Mouse (Mus musculus) monocyte, adult 5-6 weeks (primary cell): Measurements from ENCODE around the gene Hdhd5. TPM values are rescaled to one million over a fixed set of nuclear protein-coding genes. Genes with fewer than 3 reads are reported as not detected.

Experiments used
- ATAC-seq: fragments of 153-309, 156-312 bp; replicated peaks from 2 replicates; pipeline ENCODE4 v1.8.0; 2017; ENCODE audit warnings: mild to moderate bottlenecking; ENCODE audit not compliant: low TSS enrichment, insufficient number of reproducible peaks, severe bottlenecking, poor library complexity, low FRiP score
- total RNA-seq: library from RNA; stranded (forward); fragments of 200-1000, 200-491, 200-594 nt; gene quantifications from 3 replicates; pipeline ENCODE4 v1.2.3, GENCODE M21; 2017

Gene Hdhd5
- 31.1 to 77.0 TPM (median 45.3 TPM) in 3 replicates for total RNA-seq

- peak; percentile 94 for ATAC-seq
Observed at GRCm38 (mm10) chr6:120531020-120531965, at the start of gene Hdhd5. Gene Hdhd5 (minus strand): TSS chr6:120531319.

- ATAC-seq = no peak
Observed at GRCm38 (mm10) chr6:120580713-120581015, 49.5 kb upstream of the Hdhd5 start.

DNA sequence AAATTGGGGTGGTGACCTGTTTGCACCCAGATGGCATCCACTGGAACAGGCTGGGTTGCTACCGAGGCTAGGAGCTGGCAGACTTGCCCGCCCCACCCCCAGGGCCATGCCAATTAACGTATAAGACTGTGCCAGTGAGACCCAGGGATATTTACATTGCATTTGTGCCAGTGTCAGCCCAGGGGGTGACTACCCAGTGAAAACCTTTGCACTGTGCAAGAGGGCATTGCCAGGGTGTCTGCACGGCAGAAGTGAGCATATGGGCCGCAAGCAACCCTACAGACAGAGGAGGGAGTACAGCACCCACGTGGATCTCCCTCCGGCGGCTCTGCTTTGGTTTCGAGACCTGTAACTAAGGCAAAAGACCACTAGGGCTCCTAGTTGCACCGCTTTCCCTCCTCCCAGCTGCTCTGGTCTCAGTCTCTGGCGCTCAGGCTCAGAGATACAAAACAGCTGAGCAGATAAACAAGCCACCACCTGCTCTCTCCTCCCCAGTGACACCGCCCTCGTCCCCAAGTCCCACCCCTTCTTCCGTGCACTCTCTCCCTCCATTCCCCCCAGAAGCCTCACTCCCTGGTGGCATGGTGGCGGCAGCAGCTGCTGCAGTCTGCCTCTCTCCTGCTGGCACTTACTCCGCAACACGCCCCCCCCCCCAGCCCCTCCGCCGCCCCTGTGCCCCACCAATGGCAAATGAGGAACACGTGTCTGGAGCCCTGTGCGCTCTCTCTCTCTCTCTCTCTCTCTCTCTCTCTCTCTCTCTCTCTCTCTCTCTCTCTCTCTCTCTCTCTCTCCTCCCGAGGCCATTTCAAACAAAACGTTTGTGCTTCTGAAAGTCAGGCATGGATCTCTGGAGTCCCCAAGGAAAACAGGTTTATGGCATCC lies 49.0 kb upstream of the Hdhd5 start:
- peak; percentile 69 for ATAC-seq

GRCm38 (mm10) chr6:120579110-120579830 lies 48.2 kb upstream of the Hdhd5 start:
- ATAC-seq = peak; percentile 41; the same call in 1 of the 2 replicates

DNA sequence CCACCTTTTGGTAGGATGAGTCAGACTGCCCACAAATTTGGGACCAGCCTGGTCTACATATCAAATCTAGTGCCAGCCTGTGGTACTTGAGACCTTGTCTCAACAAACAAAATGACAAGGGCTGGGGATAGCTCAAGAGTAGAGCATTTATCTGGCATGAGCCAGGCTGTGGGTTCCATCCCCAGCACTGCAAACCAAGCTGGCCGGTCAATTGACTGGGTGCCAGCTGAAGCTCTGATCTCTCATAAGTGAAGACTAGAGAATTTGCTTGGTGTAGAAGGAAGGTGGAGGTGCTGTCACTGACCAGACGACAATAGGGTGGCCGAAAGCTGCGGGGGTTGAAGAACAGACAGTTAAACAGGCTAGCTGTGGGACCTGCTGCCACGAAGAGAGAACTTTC lies 47.4 kb upstream of the Hdhd5 start:
- ATAC-seq = no peak

DNA sequence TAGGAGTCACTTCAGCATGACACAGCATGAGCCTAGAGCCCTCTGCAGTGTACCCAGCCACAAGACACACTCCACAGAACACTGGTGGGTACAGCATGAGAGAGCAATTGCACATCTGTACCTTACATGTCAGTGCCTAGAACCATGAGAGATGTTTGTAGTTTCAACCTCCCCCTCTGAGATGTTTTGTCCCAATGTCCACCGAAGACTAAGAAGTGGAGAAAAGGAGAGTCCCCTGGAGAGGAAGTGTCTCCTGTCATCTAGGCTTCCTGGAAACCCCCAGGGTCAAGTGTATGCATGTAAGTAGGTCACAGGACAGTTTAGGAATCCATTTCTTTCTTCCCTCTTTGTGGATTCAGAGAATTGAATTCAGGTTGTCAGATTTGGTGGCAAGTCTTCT lies 41.3 kb upstream of the Hdhd5 start:
- ATAC-seq = no peak

DNA sequence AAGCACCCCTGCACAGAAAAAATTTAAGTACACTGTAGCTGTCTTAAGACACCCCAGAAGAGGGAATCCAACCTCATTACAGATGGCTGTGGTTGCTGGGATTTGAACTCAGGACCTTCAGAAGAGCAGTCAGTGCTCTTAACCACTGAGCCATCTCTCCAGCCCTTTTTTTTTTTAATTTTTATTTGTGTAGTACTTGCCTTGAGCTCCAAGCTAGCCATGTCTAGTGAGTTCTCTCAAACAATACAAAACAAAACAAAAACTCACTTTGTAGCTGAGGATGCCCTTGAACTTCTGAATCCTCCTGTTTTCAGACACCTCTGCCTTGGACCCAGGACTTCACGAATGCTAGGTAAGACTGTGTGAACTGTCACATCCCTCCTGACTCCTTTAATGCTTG lies 37.1 kb upstream of the Hdhd5 start:
- ATAC-seq = no peak

DNA sequence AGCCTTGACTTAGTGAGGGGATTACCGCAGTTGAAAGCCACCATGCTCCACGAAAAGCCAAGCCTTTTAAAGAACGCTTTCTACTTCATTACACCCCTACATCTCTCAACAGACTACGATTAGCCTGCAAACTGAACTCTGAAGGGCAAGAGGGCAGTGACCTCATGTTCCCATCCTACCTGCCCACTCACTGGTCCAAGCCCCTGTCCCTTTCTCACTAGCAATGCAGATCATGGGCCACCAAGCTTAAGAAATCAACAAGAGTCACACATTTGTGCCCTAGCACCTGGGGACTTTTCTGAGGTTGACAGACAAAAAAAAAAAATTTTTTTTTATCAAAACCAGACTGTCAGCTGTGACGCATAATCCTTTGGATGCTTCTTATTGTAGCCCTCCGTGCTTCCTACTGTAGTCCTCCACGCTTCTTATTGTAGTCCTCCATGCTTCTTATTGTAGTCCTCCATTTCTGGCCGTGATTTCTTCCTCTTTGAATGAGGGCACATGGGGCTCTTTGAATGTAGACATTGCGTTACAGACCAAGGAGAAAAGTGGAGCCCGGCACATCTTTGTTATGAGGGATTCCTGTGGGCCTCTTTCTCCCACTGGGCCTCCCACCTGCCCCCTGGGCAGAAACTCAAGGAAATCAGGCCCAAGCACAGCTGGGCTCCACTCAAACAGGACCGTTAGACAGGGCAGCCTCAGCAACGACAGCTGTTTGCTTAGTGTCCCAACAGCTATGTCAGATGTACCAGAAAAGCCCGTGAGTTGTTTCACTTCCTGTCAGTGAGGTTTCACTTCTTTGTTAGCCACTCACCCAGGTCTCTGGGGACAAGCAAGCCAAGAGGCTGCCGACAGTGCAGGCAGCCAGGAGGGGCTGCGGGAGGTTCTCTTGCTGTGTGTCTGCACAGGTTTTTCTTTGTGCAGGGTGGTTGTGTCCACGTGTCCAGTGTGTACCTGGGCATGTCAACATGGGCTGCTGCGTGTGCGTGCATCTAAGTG lies 36.1 kb upstream of the Hdhd5 start:
- ATAC-seq = peak; percentile 93

- no peak for ATAC-seq
Observed at GRCm38 (mm10) chr6:120556641-120557040, 25.5 kb upstream of the Hdhd5 start.

DNA sequence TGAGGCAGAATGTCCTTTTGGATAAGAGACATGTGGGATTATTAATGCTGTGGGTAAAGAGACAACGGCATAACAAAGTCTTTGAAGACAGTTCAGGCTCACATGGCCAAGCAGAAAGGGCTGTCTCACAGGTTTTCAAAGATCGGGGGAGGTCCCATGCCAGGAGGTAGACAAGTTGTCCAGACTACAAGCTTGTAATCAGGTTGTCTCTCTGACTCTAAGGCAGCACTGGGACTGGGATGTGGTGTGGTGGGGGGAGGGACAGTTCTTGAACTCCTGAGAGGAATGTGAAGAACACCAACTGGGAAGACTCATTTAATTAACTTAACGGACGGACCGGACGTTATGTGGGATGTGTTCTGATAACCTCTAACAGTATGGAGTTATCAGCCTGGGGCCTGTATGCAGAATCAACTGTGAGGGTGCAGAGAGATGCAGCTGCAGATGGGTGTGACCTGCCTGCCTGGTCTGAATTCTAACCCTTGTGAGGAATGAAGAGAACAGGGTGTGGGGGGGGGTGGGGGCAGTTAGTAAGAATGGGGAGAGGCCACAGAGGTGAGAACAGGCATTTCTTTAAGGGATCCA lies 25.0 kb upstream of the Hdhd5 start:
- ATAC-seq = no peak

GRCm38 (mm10) chr6:120555152-120555551 lies 24.0 kb upstream of the Hdhd5 start:
- ATAC-seq = no peak

DNA sequence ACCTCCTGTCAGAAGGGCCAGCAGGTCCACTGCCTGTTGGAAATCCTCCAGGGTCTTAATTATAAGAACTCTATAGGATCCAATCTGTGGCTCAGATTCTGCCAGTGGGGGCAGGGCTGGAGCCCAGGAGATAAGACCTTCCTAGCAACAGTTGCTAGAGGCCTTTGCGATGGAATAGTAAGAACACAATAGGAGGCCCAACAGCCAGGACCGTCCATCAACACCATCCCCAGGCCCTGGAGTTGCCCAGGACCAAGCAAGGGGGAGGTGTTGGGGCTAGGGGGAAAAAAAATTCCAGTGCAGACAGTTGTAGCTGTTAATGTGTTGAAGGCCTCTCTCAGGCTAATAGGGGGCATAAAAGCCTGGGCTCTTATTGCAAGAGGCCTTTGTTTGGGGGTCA lies 19.1 kb upstream of the Hdhd5 start:
- ATAC-seq = no peak

DNA sequence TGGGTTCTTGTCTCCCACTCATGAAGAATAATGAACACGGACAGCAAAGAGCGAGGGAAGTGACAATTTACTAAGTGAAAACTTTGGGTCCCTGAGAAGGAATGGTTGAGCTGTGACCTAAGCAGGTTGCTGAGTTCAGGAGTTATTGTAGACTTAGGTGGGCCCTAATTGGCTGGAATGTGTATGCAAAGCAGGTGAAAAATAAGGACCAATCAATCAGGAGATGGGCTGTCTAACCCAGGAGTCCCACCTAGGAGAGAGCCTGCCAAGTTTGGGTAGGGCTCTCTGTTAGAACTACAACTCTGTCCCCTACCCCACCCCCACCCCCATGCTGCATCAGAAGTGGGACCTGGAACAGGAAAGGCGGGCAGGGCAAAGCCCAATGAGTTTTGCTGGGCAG lies 17.5 kb upstream of the Hdhd5 start:
- no peak for ATAC-seq

GRCm38 (mm10) chr6:120546973-120547372 lies 15.9 kb upstream of the Hdhd5 start:
- no peak for ATAC-seq

GRCm38 (mm10) chr6:120546292-120546691 lies 15.2 kb upstream of the Hdhd5 start:
- no peak for ATAC-seq

GRCm38 (mm10) chr6:120542061-120542460 lies 10.9 kb upstream of the Hdhd5 start:
- no peak for ATAC-seq

DNA sequence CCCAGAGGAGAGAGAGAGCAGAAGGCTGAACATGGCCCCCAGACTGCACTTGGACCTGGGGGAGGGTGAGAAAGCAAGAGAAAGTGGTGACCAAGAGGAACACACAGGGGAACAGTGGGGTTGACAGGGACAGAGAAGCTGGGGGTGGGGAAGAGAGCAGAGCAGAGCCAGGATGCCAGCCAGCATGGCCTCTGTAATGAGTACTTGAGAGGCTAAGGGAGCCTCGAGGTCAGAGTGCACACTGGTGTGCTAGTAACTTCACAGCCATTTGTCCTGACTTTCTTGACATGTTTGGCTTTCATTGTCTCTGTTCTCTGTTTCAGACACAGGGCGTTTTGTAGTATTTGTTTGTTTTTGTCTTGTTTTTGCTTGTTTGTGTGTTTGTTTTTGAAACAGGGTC lies 10.3 kb upstream of the Hdhd5 start:
- no peak for ATAC-seq
